Mouse (Mus musculus) thymus, adult 2 months (tissue): ENCODE measurements around the gene Sgms1.

Source experiments
- CTCF ChIP-seq: fragments of 200-500 bp; IDR thresholded peaks from 2 replicates; pipeline ENCODE4 v1.5.1; 2012; ENCODE audit warnings: mild to moderate bottlenecking, control low read depth, low read length, moderate library complexity, borderline replicate concordance; ENCODE audit not compliant: control insufficient read depth, poor library complexity, insufficient read depth; ENCODE audit errors: extremely low read depth
- POLR2A ChIP-seq: fragments of 200-500 bp; IDR thresholded peaks from 2 replicates; pipeline ENCODE4 v1.6.1; 2012; ENCODE audit warnings: mild to moderate bottlenecking, low read length, control low read depth, moderate library complexity; ENCODE audit not compliant: control insufficient read depth, poor library complexity, insufficient read depth; ENCODE audit errors: extremely low read depth

GRCm38 (mm10) chr19:32258146-32258545 lies 131.4 kb downstream of the Sgms1 start:
- TF ChIP-seq CTCF = no peak
- TF ChIP-seq POLR2A = no peak
